Mouse (Mus musculus): Measurements from ENCODE around the gene Fyb.
A peak's percentile ranks its signal among the peaks of the same experiment; 100 is the strongest.

Fyb gene

DNA sequence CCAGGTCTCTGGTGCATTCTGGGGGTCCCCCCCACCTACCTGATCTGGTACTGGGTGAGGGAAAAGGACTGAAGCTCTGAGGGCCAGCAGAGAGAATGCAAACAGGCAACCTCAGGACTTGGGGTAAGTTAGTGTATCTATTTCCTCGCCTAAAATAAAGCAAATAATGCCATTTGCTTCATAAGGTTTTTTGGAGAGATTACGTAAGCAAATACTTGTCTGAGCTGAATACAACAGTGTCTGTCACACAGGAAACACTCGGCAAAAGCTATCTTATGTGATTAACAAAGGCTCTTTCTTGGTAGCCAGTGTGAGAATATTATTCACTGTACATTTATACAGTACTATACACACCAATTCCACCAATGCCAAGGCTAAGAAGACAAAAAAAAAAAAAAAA lies 76.0 kb downstream of the Fyb start:
- DNase-seq (ENCODE audit: low spot score in 2 of 2): no peak

DNA sequence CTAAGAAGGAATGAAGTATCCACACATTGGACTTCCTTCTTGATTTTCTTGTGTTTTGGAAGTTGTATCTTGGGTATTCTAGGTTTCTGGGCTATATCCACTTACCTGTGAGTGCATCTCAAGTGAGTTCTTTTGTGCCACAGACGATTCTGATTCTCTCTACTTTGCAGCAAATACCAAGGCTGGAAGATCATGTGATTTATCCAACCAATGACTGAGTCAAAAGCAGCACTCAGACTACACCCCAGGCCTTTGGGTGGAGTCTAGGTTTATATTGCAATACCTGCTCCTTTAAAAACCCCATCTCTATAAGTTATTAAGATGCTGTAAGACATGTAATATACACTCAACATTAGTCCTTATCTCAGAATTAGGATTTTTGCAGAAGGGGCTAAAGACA lies 77.7 kb downstream of the Fyb start:
- no peak for DNase-seq (ENCODE audit: low spot score in 2 of 2)

DNA sequence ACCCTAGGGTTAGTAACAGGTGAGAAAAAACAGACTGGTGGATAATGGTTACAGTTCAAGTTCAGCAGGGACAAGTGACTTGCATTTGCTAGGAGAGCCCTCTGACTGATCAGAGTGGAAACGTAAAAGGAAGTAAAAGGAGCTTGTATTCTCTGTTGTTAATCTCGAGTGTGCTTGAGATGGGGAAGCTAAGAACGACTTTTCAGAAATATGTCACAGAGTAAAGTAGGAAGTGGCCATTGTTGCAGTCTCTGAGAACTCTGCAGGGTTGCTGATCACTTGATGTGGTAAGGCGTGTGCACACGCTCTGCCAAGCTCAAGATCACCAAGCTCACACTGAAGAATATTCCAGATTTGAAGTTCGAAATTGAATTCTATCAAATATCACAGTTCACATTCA lies 78.7 kb downstream of the Fyb start:
- no peak for DNase-seq (ENCODE audit: low spot score in 2 of 2)

DNA sequence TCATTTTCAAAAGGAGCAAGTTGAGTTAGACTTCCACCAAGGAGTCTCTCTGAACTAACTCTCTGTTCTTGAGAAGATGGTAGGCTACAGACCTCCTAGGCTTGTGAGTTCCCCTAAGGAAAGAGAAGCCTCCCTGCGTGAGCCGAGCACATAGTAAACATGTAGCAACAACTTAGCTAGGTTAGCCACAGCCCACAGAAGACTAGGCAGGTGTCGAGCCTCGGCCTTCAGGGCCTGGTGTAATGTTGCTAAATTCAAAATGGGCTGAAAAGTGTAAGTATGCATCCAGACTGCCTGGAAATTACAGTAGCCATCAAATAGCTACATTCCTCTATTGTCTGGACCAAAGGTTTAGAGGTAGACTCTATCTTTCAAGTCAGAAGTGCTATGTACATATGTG lies 79.3 kb downstream of the Fyb start:
- no peak for DNase-seq (ENCODE audit: low spot score in 2 of 2)

DNA sequence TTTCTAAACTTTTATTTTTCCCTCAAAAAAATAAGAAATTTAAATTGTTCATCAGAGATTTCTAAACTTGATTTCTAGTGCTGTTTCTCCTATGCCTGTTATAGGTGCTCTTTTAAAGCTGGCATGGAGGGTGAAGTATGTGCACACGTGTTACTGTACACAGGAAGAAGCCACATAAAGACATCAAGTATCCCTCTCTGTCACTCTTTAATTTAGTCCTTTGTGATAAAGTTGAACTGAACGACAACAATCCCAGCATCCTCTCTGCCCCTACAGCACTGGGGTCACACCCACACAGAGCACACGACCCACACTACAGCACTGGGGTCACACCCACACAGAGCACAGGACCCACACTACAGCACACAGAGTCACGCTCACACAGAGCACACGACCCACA lies 88.0 kb downstream of the Fyb start:
- DNase-seq (ENCODE audit: low spot score in 2 of 2): no peak

DNA sequence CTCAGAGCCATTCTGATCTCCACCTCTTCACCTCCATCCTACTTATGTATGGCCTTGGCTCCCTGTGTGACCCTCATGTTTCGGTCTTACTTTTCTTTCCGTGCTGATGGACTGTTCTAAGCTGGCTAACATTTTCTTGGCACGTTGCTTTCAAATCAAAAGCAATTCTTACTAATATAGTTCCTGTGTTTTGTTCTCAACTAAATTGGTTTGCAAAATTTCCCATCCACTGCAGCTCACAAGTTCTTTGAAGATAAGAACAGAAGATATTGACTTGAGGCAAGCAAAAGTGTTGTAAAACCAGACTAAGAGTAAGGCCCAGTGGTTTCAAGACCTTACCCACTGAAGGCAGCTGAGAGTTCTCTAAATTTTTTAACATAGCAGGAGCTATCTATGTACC lies 90.2 kb downstream of the Fyb start:
- no peak for DNase-seq (ENCODE audit: low spot score in 2 of 2)

DNA sequence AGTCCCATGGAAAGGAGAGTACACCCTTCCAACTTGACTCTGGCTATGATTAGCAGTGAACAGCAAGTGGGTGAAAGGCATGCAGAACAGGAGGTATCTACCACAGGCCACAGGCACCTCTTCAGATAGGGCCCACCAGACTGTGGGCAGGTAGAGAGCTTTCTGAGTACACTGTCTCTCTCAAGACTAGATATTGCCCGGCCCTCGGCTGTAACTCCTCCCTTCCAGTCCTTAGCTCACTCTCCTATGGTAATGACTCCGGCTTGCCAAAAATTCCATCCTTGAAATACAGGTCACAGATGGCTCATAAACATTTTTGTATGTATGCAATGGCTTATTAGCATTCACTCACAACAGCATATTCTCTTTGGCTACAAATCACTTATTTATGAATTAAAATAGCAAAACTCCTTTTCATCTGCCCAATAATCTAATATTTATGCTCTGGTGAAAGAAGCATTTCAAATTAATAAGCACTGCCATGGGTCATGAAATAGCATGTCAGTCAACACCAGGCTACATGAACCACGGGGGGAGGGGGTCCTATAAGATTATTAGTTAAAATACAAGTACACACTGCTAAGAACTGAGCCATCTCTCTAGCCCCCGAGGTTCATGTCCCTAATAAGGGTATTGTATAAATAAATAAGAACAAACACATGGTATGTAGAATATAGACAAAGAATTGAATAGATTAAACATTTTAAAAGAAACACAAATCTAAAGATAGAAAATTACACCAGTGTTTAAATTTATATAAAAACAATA lies 93.9 kb downstream of the Fyb start:
- no peak for DNase-seq (ENCODE audit: low spot score in 2 of 2)

DNA sequence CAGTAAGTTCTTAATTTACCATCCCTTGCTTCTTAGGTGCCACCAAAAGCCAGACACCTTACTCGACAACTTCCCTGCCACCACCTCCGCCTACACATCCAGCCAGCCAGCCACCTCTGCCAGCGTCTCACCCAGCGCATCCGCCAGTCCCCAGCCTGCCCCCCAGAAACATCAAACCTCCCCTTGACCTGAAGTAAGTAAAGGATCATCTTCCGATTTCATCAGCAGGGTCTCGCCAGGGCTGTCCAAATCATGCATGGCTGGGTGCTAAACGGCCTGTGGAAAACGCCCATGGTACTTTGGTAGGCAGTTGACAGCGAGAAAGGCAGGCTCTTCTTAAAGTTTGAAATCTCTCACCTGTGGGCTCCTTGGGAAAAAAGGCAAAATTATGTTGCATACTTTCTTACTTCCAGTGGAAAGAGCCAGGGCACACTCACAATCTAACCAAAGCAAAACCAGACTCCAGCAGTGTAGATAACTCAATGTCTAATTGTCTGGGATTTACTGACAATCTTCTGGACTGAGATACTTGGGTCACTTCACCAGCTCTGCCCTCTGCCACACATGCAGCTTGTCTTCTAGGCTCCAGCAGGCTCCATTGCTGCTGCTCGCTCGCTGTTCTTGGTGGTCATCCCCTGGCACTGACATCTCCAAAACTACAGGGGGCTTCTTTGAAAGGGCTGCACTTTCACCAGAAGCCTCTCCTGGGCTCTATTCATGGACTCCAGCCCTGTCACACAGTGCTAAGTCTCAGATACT lies 97.1 kb downstream of the Fyb start:
- no peak for DNase-seq (ENCODE audit: low spot score in 2 of 2)

DNA sequence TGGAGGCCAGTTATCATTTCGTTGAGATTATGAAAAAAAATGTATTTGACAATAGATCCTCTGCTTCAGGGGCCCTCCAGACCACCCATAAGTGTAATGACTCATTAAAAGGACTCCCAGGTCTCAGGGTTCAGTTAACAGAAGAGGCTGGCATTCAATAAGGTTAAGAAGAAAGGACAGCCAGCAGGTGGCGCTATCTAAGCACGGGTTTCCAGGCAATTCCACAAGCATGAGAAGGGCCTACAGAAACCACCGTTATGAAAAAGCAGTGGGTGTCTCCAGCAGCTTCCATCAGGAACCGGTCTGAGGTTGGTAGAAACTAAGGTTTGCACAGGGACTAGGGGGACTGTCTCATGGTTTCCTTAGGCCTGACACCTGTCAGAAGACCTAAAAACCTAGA lies 99.9 kb downstream of the Fyb start:
- DNase-seq (ENCODE audit: low spot score in 2 of 2): peak; percentile 43 to 69

DNA sequence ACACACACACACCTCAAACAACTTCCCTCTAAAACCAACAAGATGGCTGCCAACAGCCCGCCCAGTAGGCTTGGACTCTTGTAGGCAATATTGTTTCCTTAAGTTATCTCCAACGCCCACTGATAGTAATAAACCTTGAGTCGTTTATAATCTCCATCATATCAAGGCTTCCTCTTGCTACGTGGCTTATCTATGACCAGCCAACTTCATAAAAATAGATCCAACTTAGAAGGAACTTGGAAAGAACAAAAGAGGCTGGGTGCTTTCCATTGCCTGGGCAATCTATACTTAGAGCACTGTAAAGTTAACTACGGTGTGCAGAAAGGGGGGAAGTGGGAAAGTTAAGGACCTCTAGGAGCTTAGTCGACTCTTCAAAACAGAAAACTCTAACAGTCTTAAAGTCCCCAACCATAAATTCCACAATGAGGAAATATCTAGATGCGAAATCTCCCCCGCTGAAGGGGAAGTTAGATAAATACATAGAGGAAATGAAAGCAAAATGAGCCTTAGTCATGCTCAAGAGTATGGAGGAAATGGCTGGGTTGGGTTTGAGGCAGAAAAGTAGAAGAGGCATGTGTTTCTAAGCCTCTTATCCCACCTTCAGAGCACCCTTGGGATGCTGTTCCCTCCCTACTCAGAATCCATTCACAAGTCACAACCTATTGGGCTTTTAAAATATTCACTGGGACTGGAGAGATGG lies 101.0 kb downstream of the Fyb start:
- no peak for DNase-seq (ENCODE audit: low spot score in 2 of 2)

DNA sequence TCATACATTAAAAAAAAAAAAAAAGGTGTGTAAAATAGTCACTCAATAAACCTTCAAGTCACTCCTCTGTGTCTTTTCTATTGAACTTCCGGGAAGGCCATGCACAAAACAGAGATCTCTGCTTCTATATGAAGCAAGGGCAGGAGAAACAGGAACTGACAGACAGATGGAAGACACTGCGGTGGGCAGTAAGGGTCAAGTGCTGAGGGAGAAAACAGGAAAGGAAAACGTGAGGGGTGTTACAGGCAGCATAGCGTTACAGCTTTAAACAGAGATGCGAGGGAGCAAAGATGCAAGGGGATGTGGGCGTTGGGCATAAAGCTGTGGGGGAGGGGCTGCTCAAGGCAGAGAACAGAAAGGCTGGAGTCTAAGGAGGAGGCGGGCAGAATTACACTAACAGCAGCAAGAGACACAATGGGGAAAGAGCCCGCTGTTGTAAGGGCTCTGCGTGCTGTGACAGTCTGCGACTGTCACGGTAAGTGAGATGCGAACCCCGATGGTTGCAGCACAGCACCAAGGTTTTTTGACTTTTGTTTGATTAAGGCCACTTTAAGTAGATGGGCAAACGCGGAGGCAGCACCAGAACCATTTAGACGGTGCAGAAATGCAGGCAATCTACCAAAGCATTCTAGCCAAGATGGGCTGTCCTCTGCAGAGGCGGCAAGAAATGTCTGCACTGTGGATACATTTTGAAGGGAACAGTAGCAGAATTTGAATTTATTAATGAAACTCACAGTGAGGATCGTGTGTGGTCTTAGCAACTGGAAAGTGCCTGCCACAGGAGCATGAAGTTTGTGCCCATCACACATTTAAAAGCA lies 101.9 kb downstream of the Fyb start:
- no peak for DNase-seq (ENCODE audit: low spot score in 2 of 2)

DNA sequence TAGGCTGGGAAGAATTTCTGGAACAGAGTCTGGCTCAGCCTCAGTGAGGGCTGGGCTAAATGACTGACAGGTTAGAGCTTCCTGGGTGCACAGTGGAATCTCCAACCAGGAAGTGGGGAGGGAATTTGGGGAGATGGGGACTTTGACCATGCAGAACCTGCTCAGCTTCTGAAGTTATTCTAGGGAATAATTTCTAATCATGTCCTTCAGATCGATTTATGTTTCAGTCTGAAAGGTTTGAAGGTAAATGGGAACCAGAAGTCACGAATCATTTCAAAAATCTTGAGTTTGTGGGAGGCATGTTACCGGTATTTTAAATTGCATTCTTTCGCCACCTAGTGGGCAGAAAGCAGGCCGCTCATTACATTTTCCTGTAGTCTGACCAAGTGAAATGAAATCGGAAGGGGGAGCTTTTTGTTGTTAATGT lies 103.0 kb downstream of the Fyb start:
- DNase-seq (ENCODE audit: low spot score in 2 of 2): no peak

DNA sequence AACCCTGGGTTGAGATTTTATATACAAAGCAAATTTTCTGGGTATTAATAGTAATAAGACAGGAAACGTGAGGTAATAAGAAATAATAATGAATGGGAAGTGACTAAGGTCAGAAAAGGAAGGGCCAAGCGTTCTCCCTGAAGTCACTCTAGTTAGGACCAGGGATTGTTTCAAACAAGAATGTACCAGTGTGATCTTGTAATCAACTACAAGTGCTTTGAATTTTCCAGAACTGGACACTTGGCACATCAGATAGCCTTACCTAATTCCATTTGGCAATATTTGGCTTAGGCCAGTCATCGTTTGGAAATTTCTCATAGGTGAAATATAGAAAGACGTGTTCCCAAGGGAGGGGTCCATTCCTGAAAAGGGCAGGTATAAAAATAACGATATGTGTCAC lies 103.5 kb downstream of the Fyb start:
- no peak for DNase-seq (ENCODE audit: low spot score in 2 of 2)

DNA sequence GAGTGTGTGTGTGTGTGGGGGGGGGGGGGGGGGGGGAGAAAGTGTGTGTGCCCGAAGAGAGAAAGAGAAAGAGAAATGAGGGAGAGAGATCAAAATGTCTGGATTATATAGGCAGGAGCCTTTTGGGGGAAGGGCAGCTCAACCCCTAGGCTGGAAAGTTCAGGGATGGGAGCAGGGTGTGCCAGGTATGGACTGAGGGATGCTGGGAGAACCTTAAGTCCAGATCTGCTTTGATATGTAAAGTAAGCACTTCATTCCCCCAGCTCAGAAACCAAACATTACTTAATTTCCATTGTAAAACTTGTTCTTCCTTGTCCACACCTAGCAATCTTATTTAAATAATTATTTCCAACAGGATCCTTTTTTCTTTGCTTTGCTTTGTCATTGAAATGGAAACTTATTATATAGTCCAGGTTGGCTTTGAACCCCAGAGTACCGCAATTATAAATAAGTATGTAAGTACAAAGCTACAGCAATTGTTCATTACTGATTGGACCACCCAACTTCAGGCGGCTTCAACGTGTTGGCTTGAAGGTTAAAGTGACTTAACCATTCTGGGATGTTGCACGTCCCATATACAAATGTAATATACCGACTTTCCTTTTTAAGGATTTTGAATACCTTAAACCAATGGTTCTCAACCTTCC lies 105.9 kb downstream of the Fyb start:
- DNase-seq (ENCODE audit: low spot score in 2 of 2): no peak

DNA sequence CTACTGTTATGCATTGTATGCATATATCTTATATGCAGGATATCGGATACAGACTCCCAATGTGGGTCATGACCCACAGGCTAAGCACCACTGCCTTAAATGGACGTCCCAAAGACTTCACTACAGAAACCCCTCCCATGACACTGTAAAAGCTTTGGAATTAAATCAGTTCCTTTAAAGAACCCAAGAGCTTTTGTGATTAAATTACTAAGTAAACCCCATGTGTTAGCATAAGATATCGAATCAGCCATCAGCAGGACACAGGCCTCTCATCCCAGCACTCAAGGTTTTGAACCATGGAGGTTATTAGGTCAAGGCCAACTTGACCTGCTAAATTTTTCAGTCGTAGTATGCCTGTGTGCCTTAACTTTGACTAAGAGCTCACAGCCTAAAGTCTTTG lies 106.5 kb downstream of the Fyb start:
- no peak for DNase-seq (ENCODE audit: low spot score in 2 of 2)

DNA sequence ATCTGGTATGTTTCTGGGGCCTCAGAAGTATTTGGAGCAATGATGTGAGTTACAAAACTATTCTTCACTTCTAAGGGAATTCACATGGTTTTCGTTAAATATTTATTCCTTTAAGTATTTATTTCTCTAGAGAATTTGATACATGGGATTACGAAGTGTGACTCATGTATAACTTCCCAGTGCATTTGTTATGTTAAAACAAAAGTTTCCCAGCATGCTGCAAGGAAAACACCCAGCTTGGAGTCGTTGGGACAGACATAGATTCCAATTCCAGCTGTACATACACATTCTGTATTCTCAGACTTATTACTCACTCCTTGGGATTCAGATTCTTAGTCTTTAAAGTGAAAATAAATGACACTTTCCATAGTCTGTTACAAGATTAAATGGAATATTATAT lies 112.8 kb downstream of the Fyb start:
- no peak for DNase-seq (ENCODE audit: low spot score in 2 of 2)

DNA sequence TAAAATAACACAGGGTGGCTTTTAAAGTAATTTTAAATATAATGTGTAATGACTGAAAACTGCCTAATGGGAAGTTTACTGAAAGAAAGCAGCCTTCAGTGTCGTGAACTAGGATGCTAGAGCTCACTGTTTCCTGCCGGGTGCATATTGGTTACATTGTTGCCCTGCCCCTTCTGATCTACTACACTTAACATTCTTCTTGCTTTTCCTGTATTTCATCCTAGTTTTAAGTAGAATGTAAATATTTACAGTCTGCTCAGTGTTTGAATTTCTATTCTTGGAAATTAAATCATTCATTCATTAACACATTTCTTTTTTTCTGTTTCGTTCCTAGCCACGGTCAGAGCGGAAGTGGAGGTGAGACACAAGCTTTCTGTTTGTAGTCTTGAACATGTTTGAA lies 119.6 kb downstream of the Fyb start:
- no peak for DNase-seq (ENCODE audit: low spot score in 2 of 2)

DNA sequence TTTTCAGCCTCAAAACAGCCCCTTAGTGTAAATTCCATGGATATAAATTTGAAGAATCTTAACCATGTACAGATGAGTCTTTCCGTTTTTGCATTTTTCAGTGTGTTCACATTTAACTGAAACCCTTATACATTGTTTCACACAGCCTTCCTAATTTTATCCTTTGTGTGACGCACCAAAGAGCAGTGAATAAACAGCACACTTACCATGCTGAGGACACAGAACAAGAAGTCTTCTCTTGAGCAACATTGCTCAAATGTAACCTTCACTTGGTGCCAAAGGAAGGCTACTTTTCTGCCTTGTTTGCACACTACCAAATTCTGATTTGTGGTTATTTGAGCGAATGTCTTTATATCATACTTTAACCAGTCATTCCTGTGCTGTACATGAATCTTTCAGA lies 122.8 kb downstream of the Fyb start:
- no peak for DNase-seq (ENCODE audit: low spot score in 2 of 2)

DNA sequence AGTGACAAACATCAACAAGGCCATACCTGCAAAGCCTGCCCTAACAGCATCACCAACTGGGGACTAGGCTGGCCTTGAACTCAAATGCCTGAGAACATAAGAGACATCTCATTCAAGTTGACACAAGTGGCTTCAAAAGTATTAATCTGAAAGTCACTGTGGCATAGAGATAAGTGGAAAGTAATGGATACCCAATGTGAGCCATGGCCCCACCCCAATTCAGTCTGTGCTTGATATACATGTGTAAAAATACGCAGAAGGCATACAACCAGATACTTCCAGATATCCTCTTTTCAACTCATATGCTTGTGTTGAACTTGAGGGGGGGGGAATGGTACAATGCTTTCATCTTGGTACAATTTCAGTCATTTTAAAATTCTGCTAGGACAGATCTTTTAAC lies 124.4 kb downstream of the Fyb start:
- DNase-seq (ENCODE audit: low spot score in 2 of 2): no peak

DNA sequence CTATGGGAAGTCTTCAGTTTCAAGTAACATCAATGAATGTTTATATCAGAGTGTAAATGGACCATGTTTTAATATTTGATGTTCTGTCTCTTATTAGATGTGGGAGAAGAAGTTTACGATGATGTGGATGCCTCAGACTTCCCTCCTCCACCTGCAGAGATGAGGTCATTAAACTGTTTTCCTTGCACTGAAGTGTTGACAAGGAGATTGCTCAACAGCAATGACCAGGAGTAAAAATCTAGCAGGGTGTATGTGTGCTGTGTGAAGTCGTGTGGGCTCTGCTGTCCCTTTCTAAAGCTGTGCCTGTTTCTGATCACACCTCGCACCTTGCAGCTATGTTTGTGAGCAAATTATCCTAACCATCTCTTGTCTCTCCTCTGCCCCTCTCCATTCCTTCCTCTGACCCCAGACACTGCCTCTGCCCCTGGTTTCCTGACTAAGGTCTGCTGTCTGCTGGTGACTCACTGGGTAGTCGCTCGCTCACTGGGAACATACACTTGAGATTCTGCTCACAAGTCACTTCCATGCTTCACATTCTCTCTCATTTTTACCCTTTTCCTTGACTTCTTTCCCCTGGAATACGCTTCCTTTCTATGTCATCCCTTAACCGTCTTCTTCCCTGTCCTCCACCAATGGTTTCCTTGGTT lies 126.2 kb downstream of the Fyb start:
- DNase-seq (ENCODE audit: low spot score in 2 of 2): no peak

DNA sequence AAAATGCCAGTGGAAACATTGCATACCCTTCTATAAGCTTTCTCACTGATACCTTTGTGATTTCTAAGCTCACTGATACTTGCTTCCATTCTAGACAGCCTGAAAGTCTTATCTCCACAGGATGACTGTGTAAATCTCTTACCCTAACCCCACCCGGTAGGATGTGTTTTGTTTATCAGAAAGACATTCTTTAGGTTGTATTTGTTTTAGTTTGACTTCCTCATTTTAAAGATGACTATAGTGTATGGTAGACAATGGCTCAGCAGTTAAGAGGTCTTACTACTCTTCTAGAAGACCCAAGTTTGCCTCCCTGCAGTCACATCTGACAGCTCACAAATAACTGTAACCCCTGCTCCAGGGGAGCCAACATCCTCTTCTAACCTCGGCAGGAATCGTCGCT lies 130.4 kb downstream of the Fyb start:
- DNase-seq (ENCODE audit: low spot score in 2 of 2): no peak
